Mouse (Mus musculus) kidney, embryonic 16.5 days (tissue): ENCODE results near the gene Prkd1. TPM values are rescaled to one million over a fixed set of nuclear protein-coding genes. Genes with fewer than 3 reads are reported as not detected.

Experiments
- ATAC-seq: fragments of 200-750 bp; cut with Nextera tagmentation; 2 replicates; pipeline ENCODE4 v1.8.0; 2017; ENCODE audit warnings: moderate TSS enrichment; ENCODE audit not compliant: low FRiP score, low TSS enrichment
- H3K27ac ChIP-seq: fragments of 300-500 bp; sonication (generic); 2 replicates; pipeline ENCODE4 v1.5.1; 2014; ENCODE audit warnings: low read length
- H3K27me3 ChIP-seq: fragments of 300-500 bp; sonication (generic); 2 replicates; pipeline ENCODE4 v1.6.1; 2014; ENCODE audit warnings: low read length, control low read depth, mixed read lengths; ENCODE audit not compliant: insufficient read depth
- H3K36me3 ChIP-seq: fragments of 300-500 bp; sonication (generic); 2 replicates; pipeline ENCODE4 v1.6.1; 2014; ENCODE audit warnings: low read length, control low read depth, mixed read lengths; ENCODE audit not compliant: insufficient read depth
- H3K4me1 ChIP-seq: fragments of 300-500 bp; sonication (generic); 2 replicates; pipeline ENCODE4 v1.6.1; 2014; ENCODE audit warnings: low read length, control low read depth, mixed read lengths; ENCODE audit not compliant: insufficient read depth
- H3K4me2 ChIP-seq: fragments of 300-500 bp; sonication (generic); replicated peaks from 2 replicates; pipeline ENCODE4 v1.6.1; 2014; ENCODE audit warnings: low read depth, low read length
- H3K4me3 ChIP-seq: fragments of 300-500 bp; sonication (generic); 2 replicates; pipeline ENCODE4 v1.5.1; 2014; ENCODE audit warnings: mild to moderate bottlenecking, low read length
- H3K9ac ChIP-seq: fragments of 300-500 bp; sonication (generic); replicated peaks from 2 replicates; pipeline ENCODE4 v1.6.1; 2014; ENCODE audit warnings: low read length
- H3K9me3 ChIP-seq: fragments of 300-500 bp; sonication (generic); 2 replicates; pipeline ENCODE4 v1.6.1; 2016; ENCODE audit warnings: low read length, control low read depth
- WGBS: fragments of 180-500 bp; shearing (Covaris S2); extraction: QIAGEN DNeasy Blood & Tissue Kit; methylation state at CpG from one replicate; pipeline ENCODE4 v1.1.7; 2014; 5-methylcytosine and 5-hydroxymethylcytosine counted together
- polyA plus RNA-seq: library from polyadenylated mRNA; unstranded; fragments of >200 nt; fragmentation: Nextera tagmentation; extraction: Ambion mirVana; gene quantifications from 2 replicates; pipeline ENCODE4 v1.2.1, GENCODE M21; 2015

The Prkd1 gene
- polyA plus RNA-seq, 1 experiment from 2014 or later: 4.4 TPM

- Histone ChIP-seq H3K27me3 (no peaks in the 10 kb centered on the region), H3K27ac (no peak overlapping the region), H3K36me3 (no peaks in the 10 kb centered on the region), H3K9ac (no peak overlapping the region), H3K4me3 (no peak overlapping the region), H3K4me2 (no peak overlapping the region), H3K4me1 (no peaks in the 10 kb centered on the region), H3K9me3 (no peaks in the 10 kb centered on the region)
- no peak for ATAC-seq
- WGBS: 83% methylated on average over 2 of the region's 2 CpGs
Measured at GRCm38 (mm10) chr12:50537761-50538160, 111.1 kb downstream of the Prkd1 start.

- no peak overlapping the region for H3K4me3 ChIP-seq
- H3K27me3 ChIP-seq: no peaks in the 10 kb centered on the region
- no peak overlapping the region for H3K27ac ChIP-seq
- no peak for ATAC-seq
- H3K36me3 ChIP-seq: no peaks in the 10 kb centered on the region
- no peak overlapping the region for H3K9ac ChIP-seq
- no peak overlapping the region for H3K4me2 ChIP-seq
- 47% methylated on average over 1 of the region's 1 CpGs for WGBS
- H3K9me3 ChIP-seq: no peaks in the 10 kb centered on the region
- H3K4me1 ChIP-seq: no peaks in the 10 kb centered on the region
Measured at GRCm38 (mm10) chr12:50537006-50537405, 111.9 kb downstream of the Prkd1 start.

GRCm38 (mm10) chr12:50528633-50529032 is 120.3 kb downstream of the Prkd1 start:
- ATAC-seq: no peak
- H3K4me3 ChIP-seq: no peak overlapping the region
- no peak overlapping the region for H3K27ac ChIP-seq
- H3K36me3 ChIP-seq: no peaks in the 10 kb centered on the region
- H3K9me3 ChIP-seq: no peaks in the 10 kb centered on the region
- 94% methylated on average over 1 of the region's 1 CpGs for WGBS
- no peaks in the 10 kb centered on the region for H3K4me1 ChIP-seq
- no peak overlapping the region for H3K4me2 ChIP-seq
- no peak overlapping the region for H3K9ac ChIP-seq
- H3K27me3 ChIP-seq: no peaks in the 10 kb centered on the region

DNA sequence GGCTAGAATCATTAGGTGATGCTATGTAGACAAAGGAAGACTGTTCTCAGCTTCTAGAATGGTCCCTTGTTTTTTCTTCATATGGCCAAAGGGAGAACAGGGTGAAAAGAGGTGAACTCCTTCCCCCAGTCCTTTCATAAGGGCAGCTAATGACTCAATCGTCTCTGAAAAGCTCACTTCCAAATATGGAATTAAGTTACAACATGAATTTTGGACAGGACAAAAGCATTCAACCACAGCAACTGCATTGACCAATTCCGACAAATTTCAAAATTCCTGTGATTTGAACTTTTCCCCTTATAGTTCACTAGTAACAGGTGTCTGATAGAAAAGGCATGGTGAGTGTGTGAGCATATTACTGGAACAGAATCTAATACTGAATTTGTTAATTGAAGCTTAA is 124.8 kb downstream of the Prkd1 start:
- no peaks in the 10 kb centered on the region for H3K9me3 ChIP-seq
- H3K9ac ChIP-seq: no peak overlapping the region
- no peaks in the 10 kb centered on the region for H3K27me3 ChIP-seq
- no peaks in the 10 kb centered on the region for H3K4me1 ChIP-seq
- WGBS: 77% methylated on average over 2 of the region's 2 CpGs
- ATAC-seq: no peak
- H3K36me3 ChIP-seq: no peaks in the 10 kb centered on the region
- H3K4me3 ChIP-seq: no peak overlapping the region
- H3K27ac ChIP-seq: no peak overlapping the region
- H3K4me2 ChIP-seq: no peak overlapping the region

DNA sequence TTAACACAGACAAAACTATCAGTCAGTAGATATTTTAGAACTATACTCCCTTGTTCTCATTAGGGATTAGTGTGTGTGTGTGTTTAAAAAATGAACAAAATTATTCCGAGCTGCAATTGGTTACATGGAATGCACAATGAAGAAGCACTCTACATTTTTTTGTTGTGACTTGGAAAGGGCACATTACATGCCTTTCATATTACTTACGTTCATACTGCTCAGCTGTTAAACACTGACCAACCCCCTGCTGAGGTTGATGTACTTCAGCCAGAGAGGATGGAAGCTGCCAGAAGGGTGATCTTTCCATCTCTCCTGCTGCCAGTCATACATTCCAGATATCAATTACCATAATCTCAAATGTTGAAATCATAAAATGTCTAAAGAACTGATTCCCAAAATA is 134.4 kb downstream of the Prkd1 start:
- WGBS: 78% methylated on average over 2 of the region's 2 CpGs
- H3K36me3 ChIP-seq: no peaks in the 10 kb centered on the region
- no peak overlapping the region for H3K9ac ChIP-seq
- no peak for ATAC-seq
- no peaks in the 10 kb centered on the region for H3K27me3 ChIP-seq
- H3K27ac ChIP-seq: no peak overlapping the region
- H3K4me3 ChIP-seq: no peak overlapping the region
- no peak overlapping the region for H3K4me2 ChIP-seq
- no peaks in the 10 kb centered on the region for H3K4me1 ChIP-seq
- H3K9me3 ChIP-seq: no peaks in the 10 kb centered on the region

DNA sequence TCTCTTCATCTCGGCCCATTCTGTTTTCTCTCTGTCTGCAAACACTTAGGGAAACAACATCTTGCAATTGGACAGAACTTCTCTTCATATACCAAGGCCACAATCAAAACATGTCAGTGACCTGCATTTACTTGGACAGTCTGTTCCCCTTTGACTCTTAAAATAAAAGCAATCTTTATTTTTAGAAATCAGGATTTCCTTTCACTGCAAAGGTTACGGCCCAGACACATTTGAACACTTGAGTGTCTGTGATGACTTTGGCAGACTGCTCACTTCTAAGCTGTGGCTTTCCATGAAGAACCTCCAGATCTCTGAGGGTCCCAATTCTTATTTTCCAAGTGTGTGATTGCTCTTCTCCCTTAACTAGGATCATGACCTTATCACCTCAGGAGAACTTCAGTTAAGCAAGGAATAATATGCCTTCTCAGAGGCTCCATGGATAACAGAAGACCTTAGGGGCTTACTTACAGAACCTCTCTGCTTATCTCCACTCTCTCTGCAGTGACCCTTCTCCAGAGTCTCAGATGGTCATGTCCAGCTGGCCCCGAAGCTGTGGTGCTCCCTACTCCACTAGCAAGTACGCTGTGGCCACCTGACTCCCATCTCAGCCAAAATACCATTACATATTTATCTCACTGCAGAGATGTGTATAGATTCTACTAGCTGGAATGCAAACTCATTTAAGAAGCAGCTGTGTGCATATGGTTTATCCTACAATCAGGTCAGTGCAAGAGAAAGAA is 137.2 kb downstream of the Prkd1 start:
- no peak overlapping the region for H3K4me3 ChIP-seq
- 71% methylated on average over 4 of the region's 4 CpGs for WGBS
- H3K27ac ChIP-seq: no peak overlapping the region
- no peaks in the 10 kb centered on the region for H3K9me3 ChIP-seq
- no peaks in the 10 kb centered on the region for H3K27me3 ChIP-seq
- no peak for ATAC-seq
- H3K9ac ChIP-seq: no peak overlapping the region
- no peaks in the 10 kb centered on the region for H3K4me1 ChIP-seq
- no peak overlapping the region for H3K4me2 ChIP-seq
- no peaks in the 10 kb centered on the region for H3K36me3 ChIP-seq

- H3K4me3 ChIP-seq: no peak overlapping the region
- H3K27ac ChIP-seq: no peak overlapping the region
- H3K4me2 ChIP-seq: no peak overlapping the region
- H3K36me3 ChIP-seq: no peaks in the 10 kb centered on the region
- H3K9ac ChIP-seq: no peak overlapping the region
- no peak for ATAC-seq
- no peaks in the 10 kb centered on the region for H3K9me3 ChIP-seq
- 80% methylated on average over 2 of the region's 2 CpGs for WGBS
- no peaks in the 10 kb centered on the region for H3K27me3 ChIP-seq
- no peaks in the 10 kb centered on the region for H3K4me1 ChIP-seq
Measured at GRCm38 (mm10) chr12:50508762-50509161, 140.1 kb downstream of the Prkd1 start.

GRCm38 (mm10) chr12:50499796-50500504 is 148.9 kb downstream of the Prkd1 start:
- Histone ChIP-seq H3K27ac (no peak overlapping the region), H3K9ac (no peak overlapping the region), H3K36me3 (no peaks in the 10 kb centered on the region), H3K4me1 (no peaks in the 10 kb centered on the region), H3K9me3 (no peaks in the 10 kb centered on the region), H3K4me3 (no peak overlapping the region), H3K4me2 (no peak overlapping the region), H3K27me3 (no peaks in the 10 kb centered on the region)
- ATAC-seq: no peak
- 74% methylated on average over 3 of the region's 3 CpGs for WGBS

DNA sequence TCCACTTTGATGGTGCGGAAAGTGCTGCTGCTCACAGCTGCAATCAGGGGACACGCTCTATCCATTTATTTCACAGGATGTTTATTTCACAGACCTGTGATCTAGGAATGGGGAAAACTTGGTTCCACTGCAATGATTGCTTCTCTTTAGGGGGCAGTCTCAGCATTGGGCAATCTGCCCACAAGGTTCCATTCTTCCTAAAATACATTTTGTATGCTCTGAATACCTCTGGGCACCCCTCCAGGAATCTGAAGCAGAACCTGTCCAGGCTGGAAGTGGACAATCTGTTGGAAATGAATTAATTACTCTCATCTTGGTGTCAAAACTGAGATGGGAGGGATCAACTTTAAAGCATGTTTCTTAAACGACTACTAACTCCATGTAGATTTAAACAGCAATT is 152.9 kb downstream of the Prkd1 start:
- Histone ChIP-seq H3K36me3 (no peaks in the 10 kb centered on the region), H3K4me3 (no peak overlapping the region), H3K9ac (no peak overlapping the region), H3K9me3 (no peaks in the 10 kb centered on the region), H3K27ac (no peak overlapping the region), H3K4me1 (no peaks in the 10 kb centered on the region), H3K27me3 (no peaks in the 10 kb centered on the region), H3K4me2 (no peak overlapping the region)
- 60% methylated on average over 3 of the region's 3 CpGs for WGBS
- ATAC-seq: no peak

- H3K4me3 ChIP-seq: no peak overlapping the region
- 90% methylated on average over 7 of the region's 7 CpGs for WGBS
- no peaks in the 10 kb centered on the region for H3K9me3 ChIP-seq
- no peaks in the 10 kb centered on the region for H3K4me1 ChIP-seq
- H3K4me2 ChIP-seq: no peak overlapping the region
- no peak overlapping the region for H3K9ac ChIP-seq
- no peak overlapping the region for H3K27ac ChIP-seq
- no peaks in the 10 kb centered on the region for H3K27me3 ChIP-seq
- H3K36me3 ChIP-seq: no peaks in the 10 kb centered on the region
- ATAC-seq: no peak
Measured at GRCm38 (mm10) chr12:50479784-50480183, 169.1 kb downstream of the Prkd1 start.
